Mouse (Mus musculus) lung, postnatal 0 days (tissue): ENCODE measurements around the gene Spn.

Experiments used
- CTCF ChIP-seq: IDR thresholded peaks from 2 replicates; pipeline ENCODE4 v1.5.1; 2016; ENCODE audit warnings: antibody characterized with exemption, mild to moderate bottlenecking
- EP300 ChIP-seq: IDR thresholded peaks from 2 replicates; pipeline ENCODE4 v1.6.1; 2016; ENCODE audit warnings: antibody characterized with exemption, mild to moderate bottlenecking, control low read depth

- TF ChIP-seq CTCF (no peak), EP300 (no peak)
These were observed 18.8 kb downstream of the Spn start for GRCm38 (mm10) chr7:127118671-127119445.
